Mouse (Mus musculus) ovary, postnatal 36 days (tissue): ENCODE measurements around the gene Wdtc1.

ENCODE experiments used
- DNase-seq: peaks from one replicate; pipeline ENCODE4 v3.0.0; 2022; ENCODE audit warnings: low spot score, mixed read lengths

Gene Wdtc1

GRCm38 (mm10) chr4:133328129-133328528 lies 25.2 kb downstream of the Wdtc1 start:
- DNase-seq, result no peak

- DNase-seq, result no peak
Measured at GRCm38 (mm10) chr4:133319667-133320066, 33.6 kb downstream of the Wdtc1 start.

GRCm38 (mm10) chr4:133315991-133316390 lies 37.3 kb downstream of the Wdtc1 start:
- no peak for DNase-seq

GRCm38 (mm10) chr4:133314896-133315295 lies 38.4 kb downstream of the Wdtc1 start:
- DNase-seq, result peak; percentile 25

GRCm38 (mm10) chr4:133309948-133310347 lies 43.3 kb downstream of the Wdtc1 start:
- peak; percentile 85 for DNase-seq

GRCm38 (mm10) chr4:133307331-133307730 lies 46.0 kb downstream of the Wdtc1 start:
- DNase-seq, result peak; percentile 44

GRCm38 (mm10) chr4:133305825-133306224 lies 47.5 kb downstream of the Wdtc1 start:
- DNase-seq, result no peak

- no peak for DNase-seq
Measured at GRCm38 (mm10) chr4:133304770-133305169, 48.5 kb downstream of the Wdtc1 start.

GRCm38 (mm10) chr4:133302668-133303067 lies 50.6 kb downstream of the Wdtc1 start:
- no peak for DNase-seq

GRCm38 (mm10) chr4:133301802-133302201 lies 51.5 kb downstream of the Wdtc1 start:
- peak; percentile 71 for DNase-seq

- DNase-seq, result no peak
Measured at GRCm38 (mm10) chr4:133300421-133300820, 52.9 kb downstream of the Wdtc1 start.

GRCm38 (mm10) chr4:133299701-133300100 lies 53.6 kb downstream of the Wdtc1 start:
- DNase-seq, result no peak

GRCm38 (mm10) chr4:133298516-133299365 lies 54.5 kb downstream of the Wdtc1 start:
- DNase-seq, result no peak

- peak; percentile 84 for DNase-seq
Measured at GRCm38 (mm10) chr4:133297801-133298238, 55.5 kb downstream of the Wdtc1 start.

GRCm38 (mm10) chr4:133297360-133297759 lies 55.9 kb downstream of the Wdtc1 start:
- no peak for DNase-seq

- DNase-seq, result no peak
Measured at GRCm38 (mm10) chr4:133294084-133294483, 59.2 kb downstream of the Wdtc1 start.

GRCm38 (mm10) chr4:133292901-133293843 lies 60.1 kb downstream of the Wdtc1 start:
- no peak for DNase-seq

GRCm38 (mm10) chr4:133292405-133292804 lies 60.9 kb downstream of the Wdtc1 start:
- no peak for DNase-seq

- no peak for DNase-seq
Measured at GRCm38 (mm10) chr4:133291255-133291654, 62.0 kb downstream of the Wdtc1 start.

- no peak for DNase-seq
Measured at GRCm38 (mm10) chr4:133286476-133287077, 66.7 kb downstream of the Wdtc1 start.

- DNase-seq, result no peak
Measured at GRCm38 (mm10) chr4:133285950-133286349, 67.3 kb downstream of the Wdtc1 start.

- no peak for DNase-seq
Measured at GRCm38 (mm10) chr4:133285299-133285698, 68.0 kb downstream of the Wdtc1 start.
